Mouse (Mus musculus) forebrain, postnatal 0 days (tissue): ENCODE data around the gene Enoph1. TPM values are rescaled to one million over a fixed set of nuclear protein-coding genes. Genes with fewer than 3 reads are reported as not detected.

Experiments
- ATAC-seq: fragments of 200-750 bp; cut with Nextera tagmentation; 2 replicates; pipeline ENCODE4 v1.8.0; 2017; ENCODE audit warnings: mild to moderate bottlenecking, moderate library complexity
- DNase-seq: peaks from one replicate; pipeline ENCODE4 v3.0.0-alpha.2; 2015
- H3K27ac ChIP-seq: fragments of 300-500 bp; sonication (generic); 2 replicates; pipeline ENCODE4 v1.5.1; 2014; ENCODE audit warnings: low read depth, mild to moderate bottlenecking, antibody characterized with exemption, low read length, moderate library complexity, mixed read lengths
- H3K27me3 ChIP-seq: fragments of 300-500 bp; sonication (generic); 2 replicates; pipeline ENCODE4 v1.6.1; 2014; ENCODE audit warnings: mild to moderate bottlenecking, low read length, mixed read lengths; ENCODE audit not compliant: insufficient read depth
- H3K36me3 ChIP-seq: fragments of 300-500 bp; sonication (generic); 2 replicates; pipeline ENCODE4 v1.6.1; 2014; ENCODE audit warnings: mild to moderate bottlenecking, moderate library complexity; ENCODE audit not compliant: insufficient read depth
- H3K4me1 ChIP-seq: fragments of 300-500 bp; sonication (generic); 2 replicates; pipeline ENCODE4 v1.6.1; 2014; ENCODE audit warnings: antibody characterized with exemption; ENCODE audit not compliant: insufficient read depth
- H3K4me2 ChIP-seq: fragments of 300-500 bp; sonication (generic); 2 replicates; pipeline ENCODE4 v1.6.1; 2014; ENCODE audit warnings: low read depth, mild to moderate bottlenecking, moderate library complexity
- H3K4me3 ChIP-seq: fragments of 300-500 bp; sonication (generic); 2 replicates; pipeline ENCODE4 v1.5.1; 2014; ENCODE audit warnings: low read depth, low read length, mixed read lengths
- H3K9ac ChIP-seq: fragments of 300-500 bp; sonication (generic); 2 replicates; pipeline ENCODE4 v1.6.1; 2014; ENCODE audit warnings: mild to moderate bottlenecking
- H3K9me3 ChIP-seq: fragments of 300-500 bp; sonication (generic); 2 replicates; pipeline ENCODE4 v1.6.1; 2016; ENCODE audit warnings: low read length
- CTCF ChIP-seq: sonication (generic); IDR thresholded peaks from 2 replicates; pipeline ENCODE4 v1.5.1; 2016; ENCODE audit warnings: antibody characterized with exemption, control low read depth, low read depth
- WGBS: fragments of 180-500 bp; shearing (Covaris S2); extraction: QIAGEN DNeasy Blood & Tissue Kit; methylation state at CpG from one replicate; pipeline ENCODE4 v1.1.7; 2014; 5-methylcytosine and 5-hydroxymethylcytosine counted together
- polyA plus RNA-seq: library from polyadenylated mRNA; unstranded; fragments of >200 nt; fragmentation: Nextera tagmentation; extraction: Ambion mirVana; gene quantifications from 2 replicates; pipeline ENCODE4 v1.2.1, GENCODE M21; 2015
- total RNA-seq: library from RNA; depleted of rRNA; stranded (reverse); fragments of >200 nt; gene quantifications from 2 replicates; pipeline ENCODE4 v1.2.3, GENCODE M21; 2014; rRNA removed

Enoph1 gene
- total and polyA plus RNA-seq, 2 experiments from 2014 or later = 58.6 to 67.6 TPM

GRCm38 (mm10) chr5:100108866-100109265, 69.1 kb downstream of the Enoph1 start:
- peak; percentile 96 for ATAC-seq
- no peak for TF ChIP-seq CTCF
- Histone ChIP-seq H3K27me3 (no peaks in the 10 kb centered on the region), H3K4me2 (no peak overlapping the region), H3K4me1 (peaks cover 12% of the 10 kb centered on the region; the same call in 1 of the 2 replicates), H3K27ac (peak overlapping the region; percentile 86), H3K9me3 (no peaks in the 10 kb centered on the region), H3K9ac (no peak overlapping the region), H3K36me3 (no peaks in the 10 kb centered on the region), H3K4me3 (no peak overlapping the region)
- WGBS = 32% methylated on average over 9 of the region's 9 CpGs
- DNase-seq = peak; percentile 96

GRCm38 (mm10) chr5:100109543-100110282, 69.9 kb downstream of the Enoph1 start:
- no peaks in the 10 kb centered on the region for H3K9me3 ChIP-seq
- H3K27me3 ChIP-seq = no peaks in the 10 kb centered on the region
- no peak overlapping the region for H3K9ac ChIP-seq
- no peaks in the 10 kb centered on the region for H3K36me3 ChIP-seq
- no peak overlapping the region for H3K4me3 ChIP-seq
- H3K27ac ChIP-seq = peak overlapping the region; percentile 86
- no peak for TF ChIP-seq CTCF
- 39% methylated on average over 7 of the region's 7 CpGs for WGBS
- DNase-seq (peak; percentile 24), ATAC-seq (no peak)
- no peak overlapping the region for H3K4me2 ChIP-seq
- H3K4me1 ChIP-seq = peaks cover 12% of the 10 kb centered on the region; the same call in 1 of the 2 replicates

GRCm38 (mm10) chr5:100110581-100110980, 70.8 kb downstream of the Enoph1 start:
- H3K9ac ChIP-seq = no peak overlapping the region
- H3K4me1 ChIP-seq = peaks cover 12% of the 10 kb centered on the region; the same call in 1 of the 2 replicates
- no peak for ATAC-seq
- 78% methylated on average over 3 of the region's 3 CpGs for WGBS
- H3K9me3 ChIP-seq = no peaks in the 10 kb centered on the region
- H3K36me3 ChIP-seq = no peaks in the 10 kb centered on the region
- no peak overlapping the region for H3K4me3 ChIP-seq
- no peak overlapping the region; the same call in 1 of the 2 replicates for H3K27ac ChIP-seq
- TF ChIP-seq CTCF = no peak
- no peak for DNase-seq
- H3K4me2 ChIP-seq = no peak overlapping the region
- no peaks in the 10 kb centered on the region for H3K27me3 ChIP-seq

- Histone ChIP-seq H3K27me3 (no peaks in the 10 kb centered on the region), H3K9me3 (no peaks in the 10 kb centered on the region), H3K4me1 (peaks cover 9% of the 10 kb centered on the region; the same call in 1 of the 2 replicates), H3K27ac (peak overlapping the region; percentile 69), H3K36me3 (no peaks in the 10 kb centered on the region), H3K9ac (no peak overlapping the region), H3K4me3 (no peak overlapping the region), H3K4me2 (no peak overlapping the region)
- no peak; the same call in 1 of the 2 replicates for ATAC-seq
- no peak for TF ChIP-seq CTCF
- WGBS = 27% methylated on average over 5 of the region's 5 CpGs
- peak; percentile 57 for DNase-seq
Observed at GRCm38 (mm10) chr5:100113403-100113802, 73.6 kb downstream of the Enoph1 start.

Other genes with a start within 250 kb of the Enoph1 start
- 0.52 and 1.5 TPM in 2 replicates for gene Vamp9, start 133.7 kb upstream of the Enoph1 start, total RNA-seq
- gene Vamp9, start 133.7 kb upstream of the Enoph1 start, polyA plus RNA-seq = 0.73 and 1.2 TPM in 2 replicates
- 35.9 and 45.7 TPM in 2 replicates for gene Hnrnpd, start 61.0 kb upstream of the Enoph1 start, total RNA-seq
- 93.0 and 120 TPM in 2 replicates for gene Hnrnpd, start 61.0 kb upstream of the Enoph1 start, polyA plus RNA-seq
- gene 4930524J08Rik, start 60.9 kb upstream of the Enoph1 start, total RNA-seq = 5.0 and 9.0 TPM in 2 replicates
- 3.1 and 3.3 TPM in 2 replicates for gene 4930524J08Rik, start 60.9 kb upstream of the Enoph1 start, polyA plus RNA-seq
- 176 and 207 TPM in 2 replicates for gene Hnrnpdl, start 321 bp upstream of the Enoph1 start, total RNA-seq
- gene Hnrnpdl, start 321 bp upstream of the Enoph1 start, polyA plus RNA-seq = 236 and 246 TPM in 2 replicates
- 76.1 and 86.1 TPM in 2 replicates for gene Tmem150c, start 119.8 kb downstream of the Enoph1 start, total RNA-seq
- 44.0 and 60.6 TPM in 2 replicates for gene Tmem150c, start 119.8 kb downstream of the Enoph1 start, polyA plus RNA-seq